Mouse (Mus musculus) heart, adult 2 months (tissue): ENCODE data around the gene Nptxr.

ENCODE experiments used
- CTCF ChIP-seq: fragments of 200-600 bp; IDR thresholded peaks from 2 replicates; pipeline ENCODE4 v1.8.1; 2022; ENCODE audit warnings: antibody characterized with exemption, mild to moderate bottlenecking, moderate library complexity
- EP300 ChIP-seq: fragments of 200-500 bp; IDR thresholded peaks from 2 replicates; pipeline ENCODE4 v1.6.1; 2011; ENCODE audit warnings: low read depth, low read length, control low read depth; ENCODE audit not compliant: insufficient read depth
- POLR2A ChIP-seq: fragments of 200-500 bp; IDR thresholded peaks from 2 replicates; pipeline ENCODE4 v1.6.1; 2011; ENCODE audit warnings: mild to moderate bottlenecking, low read depth, low read length, control low read depth; ENCODE audit not compliant: insufficient read depth

GRCm38 (mm10) chr15:79787815-79788214, 16.8 kb downstream of the Nptxr start:
- no peak for TF ChIP-seq CTCF
- no peak for TF ChIP-seq POLR2A
- TF ChIP-seq EP300, result no peak
